ENCODE assay signal across 8 mouse cellular contexts in genomic region chr4:12511656-12512385, GRCm38 (mm10).
DNase-seq lines count a peak whose midpoint lies in the region; ATAC-seq and TF ChIP-seq lines count a peak whose summit lies in the region.

No protein-coding gene starts in this region.

- no peak for TF ChIP-seq CTCF in forebrain, postnatal 0 days (IDR thresholded peaks at IDR 0.05; ENCODE audit: low read depth)

- H3K4me3 ChIP-seq in forebrain, postnatal 0 days (ENCODE audit: low read depth, low read length): no peak overlapping the region

- H3K27ac ChIP-seq in forebrain, postnatal 0 days (ENCODE audit: low read depth, low read length): peak overlapping the region; percentile 35; the same call in 1 of the 2 replicates

- intact Hi-C loops in heart, postnatal 14 days (cut with DNase I): no loop called here
- intact Hi-C loops in left cerebral cortex, postnatal 4 days (cut with DNase I): no loop called here

- no peaks in the 10 kb centered on the region for H3K36me3 ChIP-seq in forebrain, postnatal 0 days (ENCODE audit: insufficient read depth)

- peak; percentile 58; the same call in 1 of the 2 replicates for ATAC-seq in cerebellum, adult (ENCODE audit: insufficient number of reproducible peaks, low FRiP score, low TSS enrichment)
- ATAC-seq in forebrain, postnatal 0 days: peak; percentile 94

- 51% methylated on average over 10 of the region's 10 CpGs for WGBS in forebrain, postnatal 0 days

- H3K27me3 ChIP-seq in forebrain, postnatal 0 days (ENCODE audit: insufficient read depth, low read length): no peaks in the 10 kb centered on the region

- no peaks in the 10 kb centered on the region for H3K9me3 ChIP-seq in forebrain, postnatal 0 days (ENCODE audit: low read length)

- no peak for DNase-seq in cerebellum, adult 11-12 months
- peak; percentile 39 for DNase-seq in adrenal gland, adult 2 months
- peak; percentile 92 for DNase-seq in forebrain, postnatal 0 days
- DNase-seq in heart, postnatal 14 days: peak; percentile 53 to 64
- peak; percentile 84 for DNase-seq in left cerebral cortex, postnatal 4 days
- peak; percentile 75 for DNase-seq in right cerebral cortex, postnatal 4 days
- DNase-seq in spleen, postnatal 10 days (ENCODE audit: low spot score in 2 of 2): no peak

- peaks cover 9% of the 10 kb centered on the region for H3K4me1 ChIP-seq in forebrain, postnatal 0 days (ENCODE audit: insufficient read depth)

- H3K9ac ChIP-seq in forebrain, postnatal 0 days: no peak overlapping the region

- no peak overlapping the region for H3K4me2 ChIP-seq in forebrain, postnatal 0 days (ENCODE audit: low read depth)

Comparison
In these comparisons a context has a peak if more than half of its experiments do, and no peak if none do; other contexts are left out.
1. DNase-seq: peak in adrenal gland, adult 2 months (single experiment), forebrain, postnatal 0 days (single experiment), heart, postnatal 14 days (2 of 2), left cerebral cortex, postnatal 4 days (single experiment) and right cerebral cortex, postnatal 4 days (single experiment); none in cerebellum, adult 11-12 months (single experiment) and spleen, postnatal 10 days (0 of 2).